Mouse (Mus musculus): ENCODE results near the gene Mgam. TPM values are rescaled to one million over a fixed set of nuclear protein-coding genes. Genes with fewer than 3 reads are reported as not detected.

The Mgam gene
- 0.09 TPM for polyA plus RNA-seq (2017; shearing (Covaris generic))

DNA sequence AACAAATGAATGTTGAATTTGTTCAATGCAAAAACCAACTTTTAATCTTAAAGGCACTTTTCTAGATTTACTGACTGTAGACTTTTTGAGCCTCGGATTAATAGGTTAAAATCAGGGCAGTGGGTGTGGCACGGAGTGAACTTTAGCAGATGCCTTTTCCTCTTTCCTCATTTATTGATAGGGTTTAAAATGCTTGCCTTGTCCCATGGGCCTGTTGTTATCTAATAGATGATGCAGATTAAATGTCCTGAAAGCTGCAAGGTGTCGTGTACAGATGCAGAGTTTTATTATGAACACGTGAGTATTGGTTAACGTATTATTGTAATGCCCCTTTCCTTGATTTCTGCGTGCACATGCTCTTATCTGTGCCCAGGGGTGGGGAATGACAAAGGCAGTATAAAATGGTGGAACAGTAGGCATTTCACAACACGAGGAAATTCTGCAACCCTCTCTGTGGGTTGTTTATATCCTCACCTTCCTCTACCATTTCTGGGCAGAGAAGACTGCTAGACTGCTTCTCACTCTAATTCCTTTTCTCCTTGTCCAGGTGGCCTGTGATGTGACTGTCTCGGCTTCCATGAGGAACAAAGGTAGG lies at the start of gene Mgam:
TSS of gene Mgam (plus strand) at position 426 of the 595 bp plus-strand sequence.

DNA sequence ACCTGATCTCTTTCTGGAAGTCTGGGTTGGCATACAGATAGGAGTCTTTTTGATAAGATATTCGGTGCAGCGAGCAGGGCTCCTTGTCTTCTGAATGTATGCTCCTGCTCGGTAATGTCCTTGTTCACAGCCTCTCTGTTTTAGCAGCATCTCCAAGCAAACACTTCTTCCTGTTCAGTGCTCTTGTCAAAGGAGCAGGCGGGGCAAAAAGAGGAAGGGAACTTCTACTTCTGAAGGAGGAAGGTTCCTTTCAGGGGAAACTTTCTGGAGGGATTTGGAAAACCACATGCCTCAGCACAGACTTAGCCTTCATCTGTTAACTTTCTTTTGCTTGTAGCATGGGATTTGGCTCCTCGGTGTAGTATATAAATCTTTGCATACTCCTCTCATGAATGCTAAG lies 43.0 kb upstream of the Mgam start, which contains the start of gene Clec5a:
TSS of gene Clec5a (minus strand) at position 177 of the 400 bp plus-strand sequence.

GRCm38 (mm10) chr6:40613260-40613852 lies 15.3 kb upstream of the Mgam start, which contains the start of gene Tas2r138:
Gene Tas2r138, minus strand, starts transcription at chr6:40613310.

Other genes starting within 250 kb of the Mgam start
- 8.8 TPM for gene E330009J07Rik, start 192.7 kb upstream of the Mgam start, polyA plus RNA-seq (2017; shearing (Covaris generic))
- 0.10 TPM for gene Wee2, start 189.7 kb upstream of the Mgam start, polyA plus RNA-seq (2017; shearing (Covaris generic))
- gene Ssbp1, start 157.5 kb upstream of the Mgam start, polyA plus RNA-seq (2017; shearing (Covaris generic)) = 144 TPM
- gene Tas2r137, start 137.6 kb upstream of the Mgam start, polyA plus RNA-seq (2017; shearing (Covaris generic)) = not detected
- not detected for gene Tas2r108, start 135.3 kb upstream of the Mgam start, polyA plus RNA-seq (2017; shearing (Covaris generic))
- gene Prss37, start 109.3 kb upstream of the Mgam start, polyA plus RNA-seq (2017; shearing (Covaris generic)) = not detected
- gene Olfr461, start 73.8 kb upstream of the Mgam start, polyA plus RNA-seq (2017; shearing (Covaris generic)) = not detected
- gene Olfr460, start 59.3 kb upstream of the Mgam start, polyA plus RNA-seq (2017; shearing (Covaris generic)) = not detected
- not detected for gene Clec5a, start 43.0 kb upstream of the Mgam start, polyA plus RNA-seq (2017; shearing (Covaris generic))
- not detected for gene Tas2r138, start 15.5 kb upstream of the Mgam start, polyA plus RNA-seq (2017; shearing (Covaris generic))

All from inflammation-experienced regulatory T-cells, adult 16 weeks (primary cell).